Mouse (Mus musculus) neural tube, embryonic 15.5 days (tissue): ENCODE data around the gene Gtse1. TPM values are rescaled to one million over a fixed set of nuclear protein-coding genes. Genes with fewer than 3 reads are reported as not detected.

ENCODE experiments used
- ATAC-seq: fragments of 200-750 bp; cut with Nextera tagmentation; 2 replicates; pipeline ENCODE4 v1.8.0; 2017; ENCODE audit warnings: mild to moderate bottlenecking, moderate TSS enrichment, moderate library complexity; ENCODE audit not compliant: low FRiP score
- H3K27ac ChIP-seq: fragments of 300-500 bp; sonication (generic); replicated peaks from 2 replicates; pipeline ENCODE4 v1.5.1; 2015; ENCODE audit warnings: mild to moderate bottlenecking, inconsistent platforms
- H3K27me3 ChIP-seq: fragments of 300-500 bp; sonication (generic); replicated peaks from 2 replicates; pipeline ENCODE4 v1.6.1; 2015; ENCODE audit warnings: inconsistent platforms
- H3K36me3 ChIP-seq: fragments of 300-500 bp; sonication (generic); 2 replicates; pipeline ENCODE4 v1.6.1; 2015; ENCODE audit warnings: inconsistent platforms
- H3K4me1 ChIP-seq: fragments of 300-500 bp; sonication (generic); 2 replicates; pipeline ENCODE4 v1.6.1; 2015; ENCODE audit warnings: inconsistent platforms
- H3K4me2 ChIP-seq: fragments of 300-500 bp; sonication (generic); 2 replicates; pipeline ENCODE4 v1.6.1; 2015; ENCODE audit warnings: inconsistent platforms, mild to moderate bottlenecking, moderate library complexity
- H3K4me3 ChIP-seq: fragments of 300-500 bp; sonication (generic); replicated peaks from 2 replicates; pipeline ENCODE4 v1.5.1; 2015; ENCODE audit warnings: mild to moderate bottlenecking, inconsistent platforms
- H3K9ac ChIP-seq: fragments of 300-500 bp; sonication (generic); replicated peaks from 2 replicates; pipeline ENCODE4 v1.6.1; 2015; ENCODE audit warnings: mild to moderate bottlenecking, inconsistent platforms
- H3K9me3 ChIP-seq: fragments of 300-500 bp; sonication (generic); replicated peaks from 2 replicates; pipeline ENCODE4 v1.6.1; 2016; ENCODE audit warnings: inconsistent platforms
- WGBS: fragments of 180-500 bp; shearing (Covaris S2); methylation state at CpG from one replicate; pipeline ENCODE4 v1.1.7; 2015; ENCODE audit warnings: mixed read lengths; 5-methylcytosine and 5-hydroxymethylcytosine counted together
- polyA plus RNA-seq: library from polyadenylated mRNA; unstranded; fragments of >200 nt; fragmentation: Nextera tagmentation; extraction: Ambion mirVana; gene quantifications from 2 replicates; pipeline ENCODE4 v1.2.1, GENCODE M21; 2015

Gene Gtse1
- 3.5 and 8.4 TPM in 2 replicates for polyA plus RNA-seq

GRCm38 (mm10) chr15:85859490-85860031, at the start of gene Gtse1:
Gene Gtse1, plus strand, starts transcription at chr15:85859745.
- peak within 1 kb of the TSS; percentile 87 for H3K27ac ChIP-seq
- H3K4me2 ChIP-seq: peak within 1 kb of the TSS; percentile 93
- H3K36me3 ChIP-seq: no peaks in the 10 kb centered on the region
- ATAC-seq: peak; percentile 98
- peak within 1 kb of the TSS; percentile 76 for H3K9ac ChIP-seq
- H3K4me1 ChIP-seq: peaks cover 26% of the 10 kb centered on the region
- H3K9me3 ChIP-seq: no peaks in the 10 kb centered on the region
- under 1% methylated on average over 42 of the region's 42 CpGs for WGBS
- H3K27me3 ChIP-seq: no peaks in the 10 kb centered on the region
- H3K4me3 ChIP-seq: peak within 1 kb of the TSS; percentile 65

GRCm38 (mm10) chr15:85810462-85810805, 49.1 kb upstream of the Gtse1 start:
- Histone ChIP-seq H3K27me3 (no peaks in the 10 kb centered on the region), H3K4me2 (peak overlapping the region; percentile 86), H3K9ac (peak overlapping the region; percentile 84; the same call in 1 of the 2 replicates), H3K27ac (peak overlapping the region; percentile 94), H3K4me3 (peak overlapping the region; percentile 81), H3K4me1 (peaks cover 17% of the 10 kb centered on the region), H3K9me3 (no peaks in the 10 kb centered on the region), H3K36me3 (no peaks in the 10 kb centered on the region)
- 84% methylated on average over 5 of the region's 5 CpGs for WGBS
- ATAC-seq: no peak

- ATAC-seq: peak; percentile 78; the same call in 1 of the 2 replicates
- Histone ChIP-seq H3K27me3 (no peaks in the 10 kb centered on the region), H3K36me3 (no peaks in the 10 kb centered on the region), H3K4me1 (peaks cover 17% of the 10 kb centered on the region), H3K9me3 (0 out of 2 replicates have a peak, but pooled peaks cover 3% of the 10 kb centered on the region), H3K4me2 (peak overlapping the region; percentile 86), H3K9ac (peak overlapping the region; percentile 84), H3K27ac (peak overlapping the region; percentile 94), H3K4me3 (peak overlapping the region; percentile 81)
- WGBS: 3% methylated on average over 36 of the region's 36 CpGs
These were observed 48.6 kb upstream of the Gtse1 start for GRCm38 (mm10) chr15:85810806-85811521.

- peak within 1 kb of the TSS; percentile 94 for H3K27ac ChIP-seq
- H3K9ac ChIP-seq: peak within 1 kb of the TSS; percentile 84
- peak within 1 kb of the TSS; percentile 81 for H3K4me3 ChIP-seq
- H3K4me1 ChIP-seq: peaks cover 17% of the 10 kb centered on the region
- no peaks in the 10 kb centered on the region for H3K36me3 ChIP-seq
- H3K4me2 ChIP-seq: peak within 1 kb of the TSS; percentile 86
- 0 out of 2 replicates have a peak, but pooled peaks cover 4% of the 10 kb centered on the region for H3K9me3 ChIP-seq
- ATAC-seq: peak; percentile 98
- WGBS: 3% methylated on average over 34 of the region's 36 CpGs
- H3K27me3 ChIP-seq: no peaks in the 10 kb centered on the region
These were observed 47.8 kb upstream of the Gtse1 start, which contains the start of gene Cdpf1 for GRCm38 (mm10) chr15:85811535-85812277. Gene Cdpf1, minus strand, starts transcription at chr15:85811697.

- no peak for ATAC-seq
- Histone ChIP-seq H3K9me3 (0 out of 2 replicates have a peak, but pooled peaks cover 9% of the 10 kb centered on the region), H3K4me1 (peaks cover 17% of the 10 kb centered on the region), H3K9ac (no peak overlapping the region), H3K27me3 (no peaks in the 10 kb centered on the region), H3K4me3 (no peak overlapping the region), H3K4me2 (no peak overlapping the region), H3K27ac (no peak overlapping the region), H3K36me3 (no peaks in the 10 kb centered on the region)
- 76% methylated on average over 10 of the region's 10 CpGs for WGBS
These were observed 46.1 kb upstream of the Gtse1 start for GRCm38 (mm10) chr15:85813428-85813827.

- whole genome bisulfite sequencing: 1% methylated on average over 62 of the region's 65 CpGs
- Histone ChIP-seq H3K4me1 (peaks cover 14% of the 10 kb centered on the region), H3K27me3 (peaks cover 11% of the 10 kb centered on the region), H3K4me3 (peak within 1 kb of the TSS; percentile 50), H3K4me2 (peak within 1 kb of the TSS; percentile 96), H3K27ac (no peak within 1 kb of the TSS), H3K9ac (peak within 1 kb of the TSS; percentile 67), H3K9me3 (0 out of 2 replicates have a peak, but pooled peaks cover 5% of the 10 kb centered on the region), H3K36me3 (no peaks in the 10 kb centered on the region)
- peak; percentile 83 for ATAC-seq
These were observed 38.1 kb upstream of the Gtse1 start, which contains the start of gene Pkdrej for GRCm38 (mm10) chr15:85821203-85822010. Gene Pkdrej, minus strand, starts transcription at chr15:85821734.

- Histone ChIP-seq H3K4me3 (peak overlapping the region; percentile 50), H3K9me3 (0 out of 2 replicates have a peak, but pooled peaks cover 5% of the 10 kb centered on the region), H3K4me1 (peaks cover 14% of the 10 kb centered on the region), H3K27me3 (peaks cover 11% of the 10 kb centered on the region), H3K9ac (peak overlapping the region; percentile 67), H3K36me3 (no peaks in the 10 kb centered on the region), H3K27ac (no peak overlapping the region), H3K4me2 (peak overlapping the region; percentile 96)
- WGBS: 25% methylated on average over 4 of the region's 4 CpGs
- ATAC-seq: no peak; the same call in 1 of the 2 replicates
These were observed 37.6 kb upstream of the Gtse1 start for GRCm38 (mm10) chr15:85822011-85822359.

- no peak overlapping the region for H3K4me3 ChIP-seq
- H3K9ac ChIP-seq: no peak overlapping the region
- peaks cover 9% of the 10 kb centered on the region for H3K4me1 ChIP-seq
- H3K27ac ChIP-seq: no peak overlapping the region
- no peak overlapping the region for H3K4me2 ChIP-seq
- no peaks in the 10 kb centered on the region for H3K9me3 ChIP-seq
- ATAC-seq: no peak
- WGBS: 75% methylated on average over 5 of the region's 5 CpGs
- H3K27me3 ChIP-seq: no peaks in the 10 kb centered on the region
- H3K36me3 ChIP-seq: no peaks in the 10 kb centered on the region
These were observed 32.9 kb upstream of the Gtse1 start for GRCm38 (mm10) chr15:85826676-85827075.

- no peak overlapping the region for H3K4me3 ChIP-seq
- H3K4me2 ChIP-seq: no peak overlapping the region
- no peak for ATAC-seq
- WGBS: 88% methylated on average over 4 of the region's 4 CpGs
- no peak overlapping the region for H3K27ac ChIP-seq
- no peak overlapping the region for H3K9ac ChIP-seq
- no peaks in the 10 kb centered on the region for H3K27me3 ChIP-seq
- peaks cover 16% of the 10 kb centered on the region for H3K4me1 ChIP-seq
- no peaks in the 10 kb centered on the region for H3K36me3 ChIP-seq
- no peaks in the 10 kb centered on the region for H3K9me3 ChIP-seq
These were observed 31.5 kb upstream of the Gtse1 start for GRCm38 (mm10) chr15:85828071-85828470.

GRCm38 (mm10) chr15:85829470-85829869, 30.1 kb upstream of the Gtse1 start:
- no peaks in the 10 kb centered on the region for H3K9me3 ChIP-seq
- no peak for ATAC-seq
- H3K9ac ChIP-seq: no peak overlapping the region
- no peaks in the 10 kb centered on the region for H3K36me3 ChIP-seq
- H3K27ac ChIP-seq: no peak overlapping the region
- peaks cover 19% of the 10 kb centered on the region for H3K4me1 ChIP-seq
- no peaks in the 10 kb centered on the region for H3K27me3 ChIP-seq
- 74% methylated on average over 5 of the region's 5 CpGs for WGBS
- no peak overlapping the region for H3K4me3 ChIP-seq
- no peak overlapping the region for H3K4me2 ChIP-seq
